In genomic region chr15:96948471-96948870, GRCm38 (mm10) we compare ENCODE assay signal across 8 mouse cellular contexts.
A peak's percentile ranks its signal among the peaks of the same experiment; 100 is the strongest.
DNase-seq lines count a peak whose midpoint lies in the region; ATAC-seq and TF ChIP-seq lines count a peak whose summit lies in the region.

No protein-coding gene starts in this region.

- TF ChIP-seq POLR2A in thymus, adult 2 months (IDR thresholded peaks at IDR 0.05; ENCODE audit: control insufficient read depth, extremely low read depth, insufficient read depth, low read length, poor library complexity) = no peak

- H3K4me3 ChIP-seq in lung, embryonic 16.5 days (ENCODE audit: low read length) = no peak overlapping the region
- H3K4me3 ChIP-seq in thymus, adult 2 months (ENCODE audit: control insufficient read depth, insufficient read depth, low read length) = no peak overlapping the region

- H3K36me3 ChIP-seq in lung, embryonic 16.5 days (ENCODE audit: control insufficient read depth, insufficient read depth, low read length) = no peaks in the 10 kb centered on the region
- H3K36me3 ChIP-seq in thymus, adult 2 months (ENCODE audit: control insufficient read depth, insufficient read depth, low read length) = no peaks in the 10 kb centered on the region

- no peak overlapping the region for H3K4me2 ChIP-seq in lung, embryonic 16.5 days (ENCODE audit: low read depth, low read length)

- 0 out of 2 replicates have a peak, but pooled peaks cover 2% of the 10 kb centered on the region for H3K4me1 ChIP-seq in lung, embryonic 16.5 days (replicated peaks; ENCODE audit: control insufficient read depth, insufficient read depth, low read length)
- H3K4me1 ChIP-seq in thymus, adult 2 months (replicated peaks; ENCODE audit: control insufficient read depth, insufficient read depth, low read length) = no peaks in the 10 kb centered on the region

- peak; percentile 84; the same call in 1 of the 2 replicates for TF ChIP-seq CTCF in thymus, adult 2 months (IDR thresholded peaks at IDR 0.05; ENCODE audit: borderline replicate concordance, control insufficient read depth, extremely low read depth, insufficient read depth, low read length, poor library complexity)

- H3K9me3 ChIP-seq in lung, embryonic 16.5 days (ENCODE audit: control insufficient read depth, low read length) = no peaks in the 10 kb centered on the region

- 63% methylated on average over 6 of the region's 6 CpGs for WGBS in lung, embryonic 16.5 days
- 76% methylated on average over 6 of the region's 6 CpGs for WGBS in thymus, adult 2 months

- ATAC-seq in lung, embryonic 16.5 days (ENCODE audit: low read depth) = 0 out of 2 replicates have a peak, but pooled peaks have one; percentile 38

- H3K27ac ChIP-seq in lung, embryonic 16.5 days (ENCODE audit: low read length) = no peak overlapping the region
- H3K27ac ChIP-seq in thymus, adult 2 months (ENCODE audit: control insufficient read depth, insufficient read depth, low read length) = no peak overlapping the region

- peak; percentile 35 to 55 for DNase-seq in urinary bladder, adult 18-20 months (ENCODE audit: low spot score in 2 of 2)
- DNase-seq in urinary bladder, postnatal 4 days (ENCODE audit: low spot score in 2 of 2) = no peak
- peak; percentile 18 for DNase-seq in brain, adult 2 months (ENCODE audit: low read depth, low spot score)
- peak; percentile 21 for DNase-seq in kidney, adult 11 months
- DNase-seq in thymus, adult 2 months = peak; percentile 46
- DNase-seq in frontal cortex, postnatal 14 days (ENCODE audit: low spot score in 2 of 2) = no peak
- DNase-seq in ovary, adult 18-20 months (ENCODE audit: low spot score) = no peak

- no peaks in the 10 kb centered on the region for H3K27me3 ChIP-seq in lung, embryonic 16.5 days (ENCODE audit: control insufficient read depth, insufficient read depth, low read depth, low read length)
- H3K27me3 ChIP-seq in thymus, adult 2 months (ENCODE audit: control insufficient read depth, insufficient read depth, low read length) = no peaks in the 10 kb centered on the region

- no peak overlapping the region for H3K9ac ChIP-seq in lung, embryonic 16.5 days (ENCODE audit: low read length)

Comparison
In these comparisons a context has a peak if more than half of its experiments do, and no peak if none do; other contexts are left out.
1. DNase-seq: peak in urinary bladder, adult 18-20 months (2 of 2), brain, adult 2 months (single experiment), kidney, adult 11 months (single experiment) and thymus, adult 2 months (single experiment); none in urinary bladder, postnatal 4 days (0 of 2), frontal cortex, postnatal 14 days (0 of 2) and ovary, adult 18-20 months (single experiment).